Mouse (Mus musculus) hindbrain, embryonic 11.5 days (tissue): ENCODE measurements at regions not wholly inside any gene's neighbourhood (a gene's known extent, or its start where the extent isn't known, plus 50 kb on each side); places are given as distances from the start of the nearest gene placed in this dataset.

Experiments
- ATAC-seq: fragments of 200-750 bp; cut with Nextera tagmentation; 2 replicates; pipeline ENCODE4 v1.8.0; 2017; ENCODE audit warnings: mild to moderate bottlenecking, moderate TSS enrichment, moderate library complexity; ENCODE audit not compliant: low FRiP score
- DNase-seq: peaks from one replicate; pipeline ENCODE4 v3.0.0-alpha.2; 2015; ENCODE audit warnings: low spot score
- H3K27ac ChIP-seq: fragments of 300-500 bp; sonication (generic); 2 replicates; pipeline ENCODE4 v1.5.1; 2014; ENCODE audit warnings: mild to moderate bottlenecking, low read depth, low read length
- H3K27me3 ChIP-seq: fragments of 300-500 bp; sonication (generic); 2 replicates; pipeline ENCODE4 v1.6.1; 2014; ENCODE audit warnings: mild to moderate bottlenecking, low read length, moderate library complexity, mixed read lengths; ENCODE audit not compliant: control insufficient read depth, insufficient read depth
- H3K36me3 ChIP-seq: fragments of 300-500 bp; sonication (generic); 2 replicates; pipeline ENCODE4 v1.6.1; 2014; ENCODE audit warnings: mild to moderate bottlenecking, low read length, moderate library complexity, mixed read lengths; ENCODE audit not compliant: control insufficient read depth, insufficient read depth
- H3K4me1 ChIP-seq: fragments of 300-500 bp; sonication (generic); replicated peaks from 2 replicates; pipeline ENCODE4 v1.6.1; 2014; ENCODE audit warnings: low read length, mixed read lengths; ENCODE audit not compliant: control insufficient read depth, insufficient read depth
- H3K4me2 ChIP-seq: fragments of 300-500 bp; sonication (generic); replicated peaks from 2 replicates; pipeline ENCODE4 v1.6.1; 2014; ENCODE audit warnings: mild to moderate bottlenecking, low read depth, low read length
- H3K4me3 ChIP-seq: fragments of 300-500 bp; sonication (generic); 2 replicates; pipeline ENCODE4 v1.5.1; 2014; ENCODE audit warnings: low read depth, low read length
- H3K9ac ChIP-seq: fragments of 300-500 bp; sonication (generic); 2 replicates; pipeline ENCODE4 v1.6.1; 2014; ENCODE audit warnings: low read depth, low read length
- H3K9me3 ChIP-seq: fragments of 300-500 bp; sonication (generic); 2 replicates; pipeline ENCODE4 v1.6.1; 2016; ENCODE audit warnings: low read length; ENCODE audit not compliant: control insufficient read depth
- WGBS: fragments of 180-500 bp; shearing (Covaris S2); extraction: QIAGEN DNeasy Blood & Tissue Kit; methylation state at CpG from one replicate; pipeline ENCODE4 v1.1.7; 2014; 5-methylcytosine and 5-hydroxymethylcytosine counted together

DNA sequence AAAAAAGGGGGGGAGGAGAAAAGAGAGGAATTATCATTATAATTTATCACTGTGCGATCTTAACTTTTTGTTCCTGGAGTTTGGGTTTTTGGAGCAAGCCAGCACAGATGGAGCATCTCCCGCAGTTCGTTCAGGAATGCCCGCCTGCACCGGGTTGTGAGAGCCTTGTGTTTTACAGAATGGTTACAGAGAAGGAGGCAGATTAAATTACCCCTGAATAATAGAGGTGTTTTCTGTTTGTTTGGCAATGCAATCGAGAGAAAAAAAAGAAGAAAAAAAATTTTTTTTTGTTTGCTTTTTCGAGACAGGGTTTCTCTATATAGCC is 135.8 kb upstream of the Pkdcc start:
- Histone ChIP-seq H3K4me3 (no peak overlapping the region), H3K9me3 (no peaks in the 10 kb centered on the region), H3K27ac (no peak overlapping the region), H3K27me3 (peaks cover 12% of the 10 kb centered on the region; the same call in 1 of the 2 replicates), H3K4me2 (no peak overlapping the region), H3K36me3 (no peaks in the 10 kb centered on the region), H3K4me1 (no peaks in the 10 kb centered on the region; the same call in 1 of the 2 replicates), H3K9ac (no peak overlapping the region)
- no peak for DNase-seq
- no peak for ATAC-seq
- 44% methylated on average over 7 of the region's 7 CpGs for WGBS

DNA sequence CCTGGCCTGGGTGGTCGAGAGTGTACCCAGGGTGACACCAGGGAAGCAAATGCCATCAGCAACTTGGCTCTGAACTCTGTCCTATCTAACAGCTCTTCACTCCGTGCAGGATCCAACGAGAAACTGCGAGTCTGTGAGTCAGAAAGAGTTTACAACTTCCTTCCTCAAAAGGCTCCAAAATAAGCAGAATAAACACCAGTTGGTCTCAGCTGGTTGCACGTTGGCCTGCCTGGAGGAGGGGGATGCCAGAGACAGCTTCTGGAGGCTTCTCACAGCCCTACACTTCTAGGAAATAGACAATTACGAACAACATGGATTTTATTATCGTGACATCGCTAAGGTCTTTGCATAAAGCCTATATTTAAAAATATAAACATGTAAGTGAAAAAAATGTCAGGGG is 133.4 kb upstream of the Pkdcc start:
- no peaks in the 10 kb centered on the region; the same call in 1 of the 2 replicates for H3K4me1 ChIP-seq
- ATAC-seq (no peak), DNase-seq (no peak)
- H3K9ac ChIP-seq = no peak overlapping the region
- H3K4me3 ChIP-seq = no peak overlapping the region
- H3K4me2 ChIP-seq = no peak overlapping the region
- H3K9me3 ChIP-seq = no peaks in the 10 kb centered on the region
- H3K27me3 ChIP-seq = peaks cover 11% of the 10 kb centered on the region; the same call in 1 of the 2 replicates
- no peaks in the 10 kb centered on the region for H3K36me3 ChIP-seq
- H3K27ac ChIP-seq = no peak overlapping the region
- 76% methylated on average over 8 of the region's 8 CpGs for WGBS

DNA sequence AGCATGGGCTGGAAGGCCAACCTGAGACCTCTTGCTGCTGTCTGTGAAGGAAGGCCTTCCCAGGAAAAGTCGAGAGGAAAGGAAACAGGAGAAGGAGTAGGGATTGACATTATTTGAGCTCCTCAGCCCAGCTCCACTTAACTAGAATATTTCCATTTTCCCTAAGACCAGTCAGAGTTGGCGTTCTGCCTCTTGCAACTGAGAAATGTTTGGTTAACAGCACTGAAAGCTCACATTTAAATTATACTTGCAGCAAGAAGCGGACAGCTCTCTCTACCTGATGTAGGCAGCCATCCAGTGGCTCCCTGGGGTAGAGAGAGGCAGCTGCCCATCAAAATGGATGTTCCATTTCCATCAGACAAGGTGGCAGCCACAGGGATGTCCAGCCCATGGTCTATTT is 131.6 kb upstream of the Pkdcc start:
- no peaks in the 10 kb centered on the region for H3K36me3 ChIP-seq
- H3K27me3 ChIP-seq = no peaks in the 10 kb centered on the region
- no peak overlapping the region for H3K4me3 ChIP-seq
- DNase-seq (no peak), ATAC-seq (no peak)
- H3K4me1 ChIP-seq = no peaks in the 10 kb centered on the region; the same call in 1 of the 2 replicates
- H3K4me2 ChIP-seq = no peak overlapping the region
- H3K9me3 ChIP-seq = no peaks in the 10 kb centered on the region
- H3K27ac ChIP-seq = no peak overlapping the region
- no peak overlapping the region for H3K9ac ChIP-seq
- 71% methylated on average over 3 of the region's 3 CpGs for WGBS

DNA sequence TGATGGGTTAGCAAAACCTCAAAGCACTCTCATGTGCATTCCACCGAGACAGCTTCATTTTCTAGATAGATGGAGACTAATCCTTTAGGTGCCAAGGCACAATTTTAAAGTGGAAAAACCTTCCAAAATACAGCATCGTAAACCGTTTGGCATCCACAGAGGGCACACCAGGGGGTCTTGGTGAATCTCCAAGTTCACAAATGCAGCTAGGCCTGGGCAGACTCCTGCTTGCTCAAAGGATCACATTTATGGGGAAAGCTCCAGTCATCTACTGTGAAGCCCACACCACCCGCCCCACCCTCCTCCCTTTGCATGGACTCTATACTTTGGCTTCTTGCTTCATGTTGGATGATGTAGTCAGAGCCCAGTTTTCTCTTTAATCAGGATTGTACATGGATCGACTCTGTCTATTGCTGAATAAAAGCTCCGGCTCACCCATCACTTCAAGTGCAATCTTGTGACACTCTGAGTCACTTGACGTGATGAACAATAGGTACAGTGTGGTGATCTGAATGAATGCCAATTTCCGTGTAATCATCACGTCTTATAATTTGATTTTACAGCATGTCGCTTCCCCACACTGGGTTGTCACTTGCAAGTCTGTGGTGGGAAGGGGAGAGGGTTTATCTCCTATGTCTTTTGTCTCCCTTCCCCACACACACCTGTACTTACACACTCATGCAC is 129.2 kb upstream of the Pkdcc start:
- no peak overlapping the region for H3K4me3 ChIP-seq
- H3K9me3 ChIP-seq = no peaks in the 10 kb centered on the region
- 86% methylated on average over 10 of the region's 10 CpGs for WGBS
- no peak overlapping the region for H3K9ac ChIP-seq
- ATAC-seq (no peak), DNase-seq (no peak)
- no peak overlapping the region for H3K4me2 ChIP-seq
- H3K27ac ChIP-seq = no peak overlapping the region
- no peaks in the 10 kb centered on the region for H3K27me3 ChIP-seq
- no peaks in the 10 kb centered on the region for H3K36me3 ChIP-seq
- no peaks in the 10 kb centered on the region for H3K4me1 ChIP-seq

- WGBS = 71% methylated on average over 2 of the region's 2 CpGs
These were observed 128.4 kb upstream of the Pkdcc start for GRCm38 (mm10) chr17:83086703-83087102.

DNA sequence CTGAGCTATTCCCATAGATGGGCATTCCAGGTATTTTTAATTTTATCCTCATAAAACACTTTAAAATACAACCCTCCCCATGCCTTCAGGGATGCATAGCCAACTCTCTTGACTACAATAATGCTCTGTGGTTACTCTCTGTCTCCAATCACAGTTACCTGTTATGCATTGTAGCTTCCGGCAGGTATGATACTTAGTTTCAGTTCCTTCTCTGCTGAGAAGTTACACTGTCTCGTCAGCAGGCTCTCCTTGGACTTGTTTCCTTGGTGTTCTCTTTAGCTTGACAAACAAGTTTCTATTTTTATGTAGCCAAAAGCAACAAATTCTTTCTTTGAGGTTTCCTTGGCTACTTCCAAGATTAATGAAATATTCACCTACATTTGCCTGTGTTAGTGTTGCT is 126.6 kb upstream of the Pkdcc start:
- no peak for DNase-seq
- no peak for ATAC-seq
- Histone ChIP-seq H3K9me3 (no peaks in the 10 kb centered on the region), H3K4me2 (no peak overlapping the region), H3K27me3 (no peaks in the 10 kb centered on the region), H3K27ac (no peak overlapping the region), H3K36me3 (no peaks in the 10 kb centered on the region), H3K4me1 (no peaks in the 10 kb centered on the region), H3K4me3 (no peak overlapping the region), H3K9ac (no peak overlapping the region)
- WGBS = 81% methylated on average over 2 of the region's 2 CpGs

More at GRCm38 (mm10) chr17:83086703-83087102, 128.4 kb upstream of the Pkdcc start:
- Histone ChIP-seq H3K27me3 (no peaks in the 10 kb centered on the region), H3K4me1 (no peaks in the 10 kb centered on the region), H3K36me3 (no peaks in the 10 kb centered on the region), H3K27ac (no peak overlapping the region), H3K4me2 (no peak overlapping the region), H3K9ac (no peak overlapping the region), H3K9me3 (no peaks in the 10 kb centered on the region), H3K4me3 (no peak overlapping the region)
- no peak for DNase-seq
- ATAC-seq = no peak

- no peaks in the 10 kb centered on the region for H3K36me3 ChIP-seq
- H3K4me2 ChIP-seq = no peak overlapping the region
- no peak for ATAC-seq
- H3K27ac ChIP-seq = no peak overlapping the region
- no peak overlapping the region for H3K9ac ChIP-seq
- 87% methylated on average over 10 of the region's 10 CpGs for WGBS
- H3K27me3 ChIP-seq = no peaks in the 10 kb centered on the region
- H3K4me1 ChIP-seq = no peaks in the 10 kb centered on the region
- H3K4me3 ChIP-seq = no peak overlapping the region
- DNase-seq = no peak
- H3K9me3 ChIP-seq = no peaks in the 10 kb centered on the region
These were observed 125.0 kb upstream of the Pkdcc start for GRCm38 (mm10) chr17:83089856-83090692.

- 80% methylated on average over 5 of the region's 5 CpGs for WGBS
- DNase-seq = no peak
- no peaks in the 10 kb centered on the region for H3K27me3 ChIP-seq
- no peaks in the 10 kb centered on the region for H3K4me1 ChIP-seq
- H3K4me3 ChIP-seq = no peak overlapping the region
- no peak overlapping the region for H3K9ac ChIP-seq
- no peaks in the 10 kb centered on the region for H3K9me3 ChIP-seq
- H3K4me2 ChIP-seq = no peak overlapping the region
- no peak for ATAC-seq
- no peak overlapping the region for H3K27ac ChIP-seq
- no peaks in the 10 kb centered on the region for H3K36me3 ChIP-seq
These were observed 121.2 kb upstream of the Pkdcc start for GRCm38 (mm10) chr17:83093862-83094261.

GRCm38 (mm10) chr17:83096451-83096850 is 118.6 kb upstream of the Pkdcc start:
- no peaks in the 10 kb centered on the region for H3K4me1 ChIP-seq
- no peak overlapping the region for H3K9ac ChIP-seq
- H3K4me2 ChIP-seq = no peak overlapping the region
- DNase-seq (no peak), ATAC-seq (no peak)
- H3K4me3 ChIP-seq = no peak overlapping the region
- no peaks in the 10 kb centered on the region for H3K36me3 ChIP-seq
- no peaks in the 10 kb centered on the region for H3K9me3 ChIP-seq
- no peak overlapping the region for H3K27ac ChIP-seq
- H3K27me3 ChIP-seq = no peaks in the 10 kb centered on the region
- 79% methylated on average over 8 of the region's 8 CpGs for WGBS
